In the genomic region with DNA sequence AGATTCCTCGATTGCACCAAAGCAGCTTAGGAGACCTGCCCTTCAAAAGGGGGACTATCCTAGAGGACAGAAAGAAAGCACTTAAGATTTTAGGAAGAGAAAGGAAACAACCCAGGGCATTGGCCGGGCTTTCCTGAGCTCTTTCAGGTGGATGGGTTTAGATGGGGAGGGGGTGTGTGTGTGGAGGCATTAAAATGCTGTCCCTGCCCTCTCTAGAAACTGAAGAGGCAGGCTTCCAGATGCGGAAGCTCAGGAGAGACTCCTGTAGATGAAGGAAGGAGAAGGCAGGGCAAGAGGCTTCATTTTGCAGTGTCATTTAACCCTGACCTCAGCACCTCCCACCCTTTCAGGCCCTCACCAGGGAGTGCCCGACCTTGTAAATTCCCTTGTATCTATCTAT, we compare ENCODE assay signal across 8 mouse cellular contexts.
DNase-seq lines count a peak whose midpoint lies in the region; ATAC-seq and TF ChIP-seq lines count a peak whose summit lies in the region.
"Had no signal": no experiment of that assay in that cellular context is flagged by ENCODE, and none has a peak within 500 bp of the region (broad histone marks: within the 10 kb centered on the region; RNA-seq: fewer than 3 reads in every experiment).

No protein-coding gene starts in this region.

- no peak for DNase-seq in lung, embryonic 14.5 days
- no peak for DNase-seq in lung, adult 18-20 months
- no peak for DNase-seq in left cerebral cortex, adult 18-20 months (ENCODE audit: low spot score in 2 of 2)

- WGBS in lung, embryonic 14.5 days = 6% methylated on average over 4 of the region's 4 CpGs
- 5% methylated on average over 4 of the region's 4 CpGs for WGBS in embryonic facial prominence, embryonic 15.5 days
- 3% methylated on average over 4 of the region's 4 CpGs for WGBS in intestine, embryonic 15.5 days
- WGBS in olfactory bulb, adult 2 months = 6% methylated on average over 4 of the region's 4 CpGs

- peak overlapping the region; percentile 42 for H3K4me3 ChIP-seq in lung, embryonic 14.5 days (ENCODE audit: low read depth, low read length)
- peak overlapping the region; percentile 46 for H3K4me3 ChIP-seq in embryonic facial prominence, embryonic 15.5 days (replicated peaks)
- H3K4me3 ChIP-seq in intestine, embryonic 15.5 days (replicated peaks) = peak overlapping the region; percentile 26
- peak overlapping the region; percentile 56 for H3K4me3 ChIP-seq in olfactory bulb, adult 2 months (ENCODE audit: insufficient read depth, low read depth, low read length)

- no peak for TF ChIP-seq POLR2A in olfactory bulb, adult 2 months (IDR thresholded peaks at IDR 0.05; ENCODE audit: insufficient read depth, low read depth, low read length)

- no peaks in the 10 kb centered on the region for H3K36me3 ChIP-seq in lung, embryonic 14.5 days (ENCODE audit: insufficient read depth)
- H3K36me3 ChIP-seq in embryonic facial prominence, embryonic 15.5 days = no peaks in the 10 kb centered on the region
- H3K36me3 ChIP-seq in intestine, embryonic 15.5 days = no peaks in the 10 kb centered on the region

- no peaks in the 10 kb centered on the region for H3K4me1 ChIP-seq in lung, embryonic 14.5 days (ENCODE audit: insufficient read depth)
- peaks cover 13% of the 10 kb centered on the region for H3K4me1 ChIP-seq in embryonic facial prominence, embryonic 15.5 days
- H3K4me1 ChIP-seq in intestine, embryonic 15.5 days (replicated peaks) = 0 out of 2 replicates have a peak, but pooled peaks cover 5% of the 10 kb centered on the region
- H3K4me1 ChIP-seq in olfactory bulb, adult 2 months (ENCODE audit: control insufficient read depth, insufficient read depth, low read length) = 0 out of 2 replicates have a peak, but pooled peaks cover 5% of the 10 kb centered on the region

- H3K4me2 ChIP-seq in lung, embryonic 14.5 days = peak overlapping the region; percentile 73
- H3K4me2 ChIP-seq in embryonic facial prominence, embryonic 15.5 days (replicated peaks) = peak overlapping the region; percentile 79
- peak overlapping the region; percentile 74 for H3K4me2 ChIP-seq in intestine, embryonic 15.5 days (replicated peaks)

- no peak for TF ChIP-seq CTCF in lung, embryonic 14.5 days (IDR thresholded peaks at IDR 0.05; ENCODE audit: low read depth)
- no peak for TF ChIP-seq CTCF in olfactory bulb, adult 2 months (IDR thresholded peaks at IDR 0.05; ENCODE audit: insufficient read depth, low read depth, low read length)

- H3K27me3 ChIP-seq in lung, embryonic 14.5 days (ENCODE audit: insufficient read depth, low read length) = peaks cover 16% of the 10 kb centered on the region
- peaks cover 9% of the 10 kb centered on the region for H3K27me3 ChIP-seq in embryonic facial prominence, embryonic 15.5 days
- H3K27me3 ChIP-seq in intestine, embryonic 15.5 days (replicated peaks) = peaks cover 15% of the 10 kb centered on the region; the same call in 1 of the 2 replicates

- ATAC-seq in lung, embryonic 14.5 days (ENCODE audit: insufficient read depth) = no peak
- no peak for ATAC-seq in embryonic facial prominence, embryonic 15.5 days (ENCODE audit: insufficient number of reproducible peaks, low FRiP score, low TSS enrichment, low read depth)
- ATAC-seq in intestine, embryonic 15.5 days = no peak
- no peak for ATAC-seq in granulocyte monocyte progenitor cell, adult 5-6 weeks (replicated peaks; ENCODE audit: poor library complexity, severe bottlenecking)
- ATAC-seq: inflammation-experienced regulatory T-cells, adult 6 months had no signal

- 0 out of 2 replicates have a peak overlapping the region, but pooled peaks have one; percentile 31 for H3K9ac ChIP-seq in lung, embryonic 14.5 days
- H3K9ac ChIP-seq in embryonic facial prominence, embryonic 15.5 days = 0 out of 2 replicates have a peak overlapping the region, but pooled peaks have one; percentile 4
- no peak overlapping the region for H3K9ac ChIP-seq in intestine, embryonic 15.5 days

- H3K27ac ChIP-seq in lung, embryonic 14.5 days (ENCODE audit: low read depth) = no peak overlapping the region
- H3K27ac ChIP-seq in embryonic facial prominence, embryonic 15.5 days (replicated peaks) = no peak overlapping the region
- no peak overlapping the region for H3K27ac ChIP-seq in intestine, embryonic 15.5 days
- no peak overlapping the region for H3K27ac ChIP-seq in olfactory bulb, adult 2 months (ENCODE audit: insufficient read depth, low read depth, low read length)

- H3K9me3 ChIP-seq in lung, embryonic 14.5 days (ENCODE audit: low read depth, low read length) = no peaks in the 10 kb centered on the region
- no peaks in the 10 kb centered on the region for H3K9me3 ChIP-seq in embryonic facial prominence, embryonic 15.5 days (replicated peaks)
- no peaks in the 10 kb centered on the region for H3K9me3 ChIP-seq in intestine, embryonic 15.5 days
